Mouse (Mus musculus) olfactory bulb, adult 2 months (tissue): Measurements from ENCODE around the gene Mllt1.

ENCODE experiments used
- CTCF ChIP-seq: fragments of 200-500 bp; IDR thresholded peaks from 2 replicates; pipeline ENCODE4 v1.5.1; 2012; ENCODE audit warnings: low read depth, mild to moderate bottlenecking, low read length, moderate library complexity; ENCODE audit not compliant: insufficient read depth
- POLR2A ChIP-seq: fragments of 200-500 bp; IDR thresholded peaks from 2 replicates; pipeline ENCODE4 v1.6.1; 2012; ENCODE audit warnings: mild to moderate bottlenecking, low read depth, low read length, moderate library complexity; ENCODE audit not compliant: insufficient read depth

DNA sequence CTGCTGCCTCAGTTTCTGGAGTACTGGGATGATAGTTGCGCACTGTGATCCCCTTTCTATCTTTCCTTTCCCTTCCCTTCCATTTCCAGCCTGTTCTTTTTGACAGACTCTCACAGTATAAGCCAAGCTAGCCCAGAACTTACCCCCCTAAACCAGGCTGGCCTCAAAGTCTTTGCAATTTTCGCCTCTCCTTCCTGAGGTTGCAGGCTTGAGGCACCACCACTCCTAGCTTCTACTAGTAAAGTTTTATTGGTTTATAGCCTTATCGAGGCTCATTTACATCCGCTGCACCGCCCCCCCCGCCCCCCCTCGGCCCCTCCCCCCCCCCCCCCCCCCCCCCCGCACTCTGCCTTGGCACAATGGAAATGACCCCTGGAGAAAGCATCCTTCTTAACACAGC lies 44.3 kb upstream of the Mllt1 start:
- TF ChIP-seq CTCF (no peak), POLR2A (no peak)
